Mouse (Mus musculus) monocyte, adult 2 months (primary cell): ENCODE results near the gene Nfia.

ENCODE experiments used
- DNase-seq, 2 experiments: peaks; one replicate each; pipeline ENCODE4 v3.0.0; 2022; ENCODE audit warnings: low spot score in 2 of 2, low read depth in 1 of 2

The Nfia gene

DNA sequence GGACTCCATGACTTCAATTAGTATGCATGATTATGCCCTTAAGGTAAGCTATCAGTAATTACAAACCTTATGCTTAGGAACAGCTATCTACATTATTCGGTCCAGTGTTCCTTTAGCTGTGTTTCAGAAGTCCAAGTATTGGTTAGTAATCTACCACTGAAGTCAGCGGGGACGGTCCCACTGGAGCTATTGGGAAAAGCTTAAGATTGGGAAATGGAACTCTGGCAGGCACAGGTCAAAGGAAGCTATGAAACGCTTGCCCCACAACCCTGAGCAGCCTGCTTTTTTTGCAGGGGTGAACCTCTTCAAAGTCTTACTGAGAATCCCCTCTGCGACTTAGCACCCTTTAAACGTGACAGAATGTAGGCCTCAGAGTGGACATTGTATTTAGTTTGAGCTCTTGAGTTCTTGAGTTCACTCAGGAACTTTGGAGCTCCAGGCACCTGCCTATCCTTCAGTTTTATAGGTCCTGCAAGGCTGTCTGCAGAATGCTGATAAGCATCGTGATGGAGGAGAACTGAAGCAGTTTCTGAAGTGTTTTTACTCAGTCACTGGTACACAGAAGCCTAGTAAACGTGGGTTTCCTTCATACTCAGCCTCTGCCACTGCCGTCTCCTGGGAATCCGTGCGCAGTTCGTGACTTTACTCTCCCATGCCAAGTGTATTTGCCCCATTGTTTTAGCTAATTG lies 127.9 kb downstream of the Nfia start:
- DNase-seq: no peak

- no peak for DNase-seq
Observed at GRCm38 (mm10) chr4:97905826-97906225, 133.3 kb downstream of the Nfia start.

DNA sequence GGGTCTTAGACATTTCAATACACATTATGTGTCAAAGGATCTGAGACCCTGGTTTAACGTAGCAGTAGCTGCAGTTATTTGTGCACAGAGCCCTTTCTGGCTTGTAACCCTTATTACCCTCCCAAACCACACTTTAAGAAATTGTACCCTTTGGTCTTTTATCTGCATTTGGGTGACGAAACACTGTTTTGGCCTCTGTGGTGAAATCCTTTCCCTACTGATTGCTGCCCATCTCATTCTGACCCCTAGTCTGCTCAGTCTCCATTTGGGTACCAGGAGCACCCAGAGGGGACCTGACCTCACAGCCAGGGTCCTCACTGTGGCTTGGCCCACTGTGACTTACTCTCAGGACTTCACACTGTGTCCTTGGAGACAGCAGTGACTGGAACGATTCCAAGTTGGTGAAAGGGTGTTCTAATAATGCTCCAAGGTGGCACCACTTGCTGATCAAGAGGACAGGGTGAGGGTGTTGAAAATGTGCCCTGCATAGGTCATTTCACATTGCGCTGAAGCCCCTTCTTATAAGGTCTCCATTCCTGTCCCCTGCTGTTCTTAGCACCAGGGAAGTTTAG lies 136.1 kb downstream of the Nfia start:
- DNase-seq: no peak

- DNase-seq: no peak
Observed at GRCm38 (mm10) chr4:97910115-97910776, 137.7 kb downstream of the Nfia start.

GRCm38 (mm10) chr4:97910777-97911580 lies 138.4 kb downstream of the Nfia start:
- no peak for DNase-seq

DNA sequence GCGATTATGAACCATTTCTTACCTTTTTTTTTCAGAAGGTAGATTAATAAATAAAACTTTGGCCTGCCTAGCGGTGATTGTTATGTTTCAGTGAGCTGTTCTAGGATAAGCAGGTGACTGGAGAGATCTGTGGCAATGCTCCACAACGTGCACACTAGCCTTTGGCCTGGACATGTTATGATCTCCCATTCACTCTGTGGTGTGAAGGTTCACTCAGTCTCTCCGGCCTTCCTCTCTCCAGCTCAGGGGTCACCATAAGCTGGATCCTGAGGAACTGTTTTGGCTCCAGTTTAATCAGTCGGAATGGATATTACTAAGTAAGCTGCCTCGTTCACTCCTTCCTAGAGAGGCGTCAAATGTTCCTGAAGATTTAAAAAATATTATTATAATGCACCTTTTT lies 139.2 kb downstream of the Nfia start:
- no peak for DNase-seq

GRCm38 (mm10) chr4:97912155-97912554 lies 139.6 kb downstream of the Nfia start:
- DNase-seq: no peak

DNA sequence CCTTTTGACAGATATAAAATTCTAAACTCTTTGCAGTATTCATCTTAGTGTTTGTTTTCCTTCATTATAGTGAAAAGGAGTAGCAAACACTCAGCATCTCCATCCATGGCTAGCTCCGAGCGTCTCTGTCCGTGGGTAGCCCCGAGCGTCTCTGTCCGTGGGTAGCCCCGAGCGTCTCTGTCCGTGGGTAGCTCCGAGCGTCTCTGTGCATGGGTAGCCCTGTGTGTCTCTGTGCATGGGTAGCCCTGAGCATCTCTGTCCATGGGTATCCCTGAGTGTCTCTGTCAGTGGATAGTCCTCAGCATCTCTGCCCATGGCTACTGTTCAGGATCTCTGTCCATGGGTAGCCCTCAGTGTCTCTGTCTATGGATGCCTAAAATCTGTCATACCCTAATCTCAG lies 140.0 kb downstream of the Nfia start:
- DNase-seq: no peak

DNA sequence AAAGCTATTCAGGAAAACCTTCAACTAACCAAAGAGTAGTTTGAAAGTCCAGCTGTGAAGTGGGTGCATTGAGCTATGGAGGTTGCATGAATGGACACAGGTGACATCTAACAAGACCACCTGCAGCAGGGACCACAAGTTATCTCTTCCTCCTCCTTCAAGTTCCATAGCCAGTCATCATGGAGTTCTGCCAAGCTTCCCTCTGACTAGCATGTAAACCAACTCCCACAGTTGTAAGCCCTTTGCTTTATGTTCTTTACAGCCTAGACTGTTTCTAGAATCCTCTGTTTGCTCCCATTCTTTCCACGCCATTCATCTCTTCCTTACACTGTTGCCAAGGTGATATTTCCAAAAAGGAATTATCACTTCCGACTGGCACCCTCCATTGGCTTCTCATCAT lies 141.8 kb downstream of the Nfia start:
- no peak for DNase-seq

DNA sequence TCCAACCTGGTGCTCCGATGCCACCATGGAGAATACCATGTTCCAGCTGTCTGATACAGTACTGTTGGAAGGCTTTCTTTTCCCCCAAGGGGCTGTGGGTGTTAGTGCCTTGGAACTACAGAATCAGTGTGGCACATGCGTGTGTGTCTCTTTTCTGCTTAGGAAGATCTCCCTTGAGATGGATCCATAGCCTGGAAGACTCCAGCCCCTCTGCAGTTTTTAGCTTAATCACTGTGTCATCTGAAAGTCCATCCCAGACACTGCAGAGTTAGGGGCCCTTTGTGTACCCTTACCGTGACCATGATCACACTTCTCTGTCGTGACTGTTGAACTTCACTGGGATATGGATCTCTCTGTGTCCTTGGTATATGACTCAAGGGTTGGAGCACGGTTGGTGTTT lies 142.2 kb downstream of the Nfia start:
- no peak for DNase-seq

DNA sequence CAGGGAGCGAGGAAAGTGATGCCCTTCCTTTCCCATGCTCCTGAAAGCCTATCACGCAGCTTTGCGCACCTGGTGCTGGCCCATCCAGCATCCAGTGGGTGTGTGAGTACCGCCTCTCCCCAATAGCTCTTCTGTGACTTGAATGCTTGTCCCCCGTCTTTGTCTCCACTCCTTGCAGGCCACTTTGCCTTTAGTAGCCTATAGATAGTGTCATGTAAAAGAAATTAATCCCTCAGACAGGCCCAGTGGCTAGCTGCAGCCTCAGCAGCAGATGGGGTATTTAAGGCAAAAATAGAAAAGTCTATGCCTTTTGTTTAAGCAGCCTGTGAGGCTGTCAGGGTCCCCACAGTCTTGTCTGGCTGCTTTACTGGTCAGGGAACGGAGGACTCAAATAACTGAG lies 145.0 kb downstream of the Nfia start:
- DNase-seq: no peak

GRCm38 (mm10) chr4:97918675-97919074 lies 146.1 kb downstream of the Nfia start:
- no peak for DNase-seq

DNA sequence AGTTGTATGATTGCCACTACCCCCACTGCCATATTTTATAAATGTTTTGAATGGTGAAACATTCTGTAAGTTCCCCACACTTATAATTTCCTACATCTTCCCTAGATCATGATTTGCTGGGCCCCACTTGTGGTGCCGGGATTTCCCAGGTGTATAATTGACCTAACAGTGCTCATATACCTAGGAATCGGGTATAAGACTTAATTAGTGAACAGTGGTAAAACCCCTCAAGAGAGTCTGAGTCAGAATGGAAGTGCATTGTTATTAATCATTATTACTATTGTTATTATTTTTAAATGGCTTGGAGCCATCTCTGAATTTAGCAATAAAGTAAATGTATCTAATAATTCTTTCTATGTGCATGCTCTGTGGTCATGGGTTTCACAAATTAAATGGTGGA lies 147.2 kb downstream of the Nfia start:
- no peak for DNase-seq

GRCm38 (mm10) chr4:97920287-97921079 lies 147.9 kb downstream of the Nfia start:
- no peak for DNase-seq

DNA sequence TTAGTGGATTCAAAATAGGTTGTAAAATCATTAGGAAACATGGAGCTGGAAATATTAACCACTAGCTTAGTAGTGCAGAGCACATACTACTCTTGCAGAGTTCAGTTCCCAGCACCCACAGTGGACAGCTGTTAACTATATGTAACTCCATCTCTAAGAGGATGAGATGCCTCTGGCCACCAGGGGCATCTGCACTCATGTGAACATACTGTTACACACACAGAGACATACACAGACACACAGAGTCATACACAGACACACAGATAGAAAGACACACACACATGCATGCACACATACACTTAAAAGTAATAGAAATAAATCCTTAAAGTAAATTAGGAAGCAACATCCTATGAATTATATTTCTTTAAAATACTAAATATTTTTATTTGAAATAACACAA lies 149.1 kb downstream of the Nfia start:
- no peak for DNase-seq

- no peak for DNase-seq
Observed at GRCm38 (mm10) chr4:97923248-97923647, 150.7 kb downstream of the Nfia start.

- DNase-seq: no peak
Observed at GRCm38 (mm10) chr4:97923876-97924316, 151.4 kb downstream of the Nfia start.

GRCm38 (mm10) chr4:97924414-97924813 lies 151.9 kb downstream of the Nfia start:
- DNase-seq: no peak

- no peak for DNase-seq
Observed at GRCm38 (mm10) chr4:97924855-97925254, 152.3 kb downstream of the Nfia start.

- DNase-seq: no peak
Observed at GRCm38 (mm10) chr4:97925644-97926043, 153.1 kb downstream of the Nfia start.
